Mouse (Mus musculus) bone marrow, adult 2 months (tissue): ENCODE data around the gene Drd1. TPM values are rescaled to one million over a fixed set of nuclear protein-coding genes. Genes with fewer than 3 reads are reported as not detected.

Experiments used
- H3K27ac ChIP-seq: fragments of 200-500 bp; 2 replicates; pipeline ENCODE4 v1.5.1; 2012; ENCODE audit warnings: low read depth, mild to moderate bottlenecking, control low read depth, inconsistent platforms, low read length; ENCODE audit not compliant: control insufficient read depth, poor library complexity, insufficient read depth
- H3K4me1 ChIP-seq: fragments of 200-500 bp; 2 replicates; pipeline ENCODE4 v1.6.1; 2011; ENCODE audit warnings: low read length; ENCODE audit not compliant: control insufficient read depth, insufficient read depth
- H3K4me3 ChIP-seq: fragments of 200-500 bp; replicated peaks from 2 replicates; pipeline ENCODE3; 2011; ENCODE audit warnings: mild to moderate bottlenecking, low read depth, low read length, control low read depth; ENCODE audit not compliant: control insufficient read depth
- CTCF ChIP-seq: fragments of 200-500 bp; IDR thresholded peaks from 2 replicates; pipeline ENCODE4 v1.5.1; 2011; ENCODE audit warnings: low read length, control low read depth; ENCODE audit not compliant: control insufficient read depth, insufficient read depth
- POLR2A ChIP-seq: fragments of 200-500 bp; IDR thresholded peaks from 2 replicates; pipeline ENCODE4 v1.6.1; 2011; ENCODE audit warnings: low read depth, mild to moderate bottlenecking, control low read depth, low read length, borderline replicate concordance; ENCODE audit not compliant: control insufficient read depth
- WGBS: fragments of 180-500 bp; shearing (Covaris S2); methylation state at CpG from one replicate; pipeline ENCODE4 v1.1.7; 2018; 5-methylcytosine and 5-hydroxymethylcytosine counted together
- polyA plus RNA-seq: library from polyadenylated mRNA; stranded (reverse); fragments of >200 nt; gene quantifications from 2 replicates; pipeline ENCODE4 v1.2.4, GENCODE M21; 2011; ENCODE audit warnings: low replicate concordance; ENCODE audit not compliant: missing spikeins, insufficient read depth, insufficient read length

Gene Drd1
- polyA plus RNA-seq, 1 experiment = not detected

- Histone ChIP-seq H3K4me1 (peaks cover 2% of the 10 kb centered on the region), H3K4me3 (no peak overlapping the region), H3K27ac (no peak overlapping the region)
- TF ChIP-seq POLR2A (no peak), CTCF (no peak)
- 93% methylated on average over 9 of the region's 9 CpGs for whole genome bisulfite sequencing
Observed at GRCm38 (mm10) chr13:54071011-54071410, 15.5 kb upstream of the Drd1 start.

DNA sequence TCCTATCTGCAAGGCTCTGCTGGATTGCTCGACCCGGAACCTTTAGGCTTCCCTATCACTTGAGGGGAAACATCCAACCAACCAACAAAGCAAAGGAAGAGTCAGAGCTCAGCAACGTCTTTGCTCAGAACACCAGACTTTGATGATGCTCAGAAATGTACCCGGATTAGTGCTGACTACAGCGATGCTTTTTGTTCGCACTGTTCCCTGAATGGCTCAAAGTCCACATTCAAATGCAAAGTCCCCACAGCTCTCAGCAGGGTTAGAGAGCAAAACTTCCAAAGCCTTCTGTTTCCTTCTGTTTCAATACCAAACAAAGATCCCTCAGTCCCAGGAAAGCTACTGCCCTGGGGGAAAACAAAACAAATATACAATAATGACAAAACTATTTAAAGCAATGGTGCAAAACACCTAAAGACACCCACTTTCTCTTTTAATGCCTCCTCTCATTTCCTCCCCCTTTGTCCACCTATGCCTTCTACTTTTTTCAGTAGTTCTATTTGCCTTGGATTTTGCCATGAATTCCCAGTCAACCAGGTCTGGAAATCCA lies 12.2 kb upstream of the Drd1 start:
- no peaks in the 10 kb centered on the region; the same call in 1 of the 2 replicates for H3K4me1 ChIP-seq
- no peak overlapping the region for H3K27ac ChIP-seq
- TF ChIP-seq POLR2A (no peak), CTCF (no peak)
- H3K4me3 ChIP-seq = no peak overlapping the region
- 60% methylated on average over 6 of the region's 6 CpGs for WGBS

DNA sequence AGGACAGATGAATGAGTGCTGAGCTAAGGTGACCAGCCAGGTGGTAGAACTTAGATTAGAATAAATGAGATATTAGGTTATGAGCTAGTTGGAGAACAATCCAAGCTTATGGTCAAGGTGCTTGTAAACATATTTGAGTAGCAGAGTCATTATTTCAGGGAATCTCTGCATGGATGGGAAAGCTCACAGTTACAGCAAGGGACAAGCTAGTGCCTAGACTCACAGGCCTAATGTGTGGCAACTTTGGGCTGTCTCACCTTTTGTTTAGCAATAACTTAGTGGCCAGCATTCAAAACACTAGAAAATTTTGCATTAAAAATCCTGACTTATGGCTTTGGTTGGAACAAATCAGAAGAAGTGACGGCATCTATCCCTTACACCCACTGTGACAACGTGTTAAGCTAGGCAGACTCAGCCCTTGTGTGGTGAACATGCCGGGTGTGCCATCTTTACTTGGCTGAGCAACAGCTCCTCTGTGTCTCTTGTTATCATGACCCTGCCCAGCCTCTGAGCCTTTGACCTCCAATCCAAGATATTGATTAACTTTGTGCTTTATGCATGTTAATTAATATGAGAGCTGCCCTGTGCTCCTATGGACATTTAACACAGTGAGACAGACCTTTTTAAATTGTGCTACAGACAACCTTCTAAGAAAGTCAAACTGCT lies 10.7 kb upstream of the Drd1 start:
- WGBS = 87% methylated on average over 3 of the region's 3 CpGs
- Histone ChIP-seq H3K4me3 (no peak overlapping the region), H3K27ac (no peak overlapping the region), H3K4me1 (no peaks in the 10 kb centered on the region; the same call in 1 of the 2 replicates)
- TF ChIP-seq CTCF = no peak
- no peak for TF ChIP-seq POLR2A

DNA sequence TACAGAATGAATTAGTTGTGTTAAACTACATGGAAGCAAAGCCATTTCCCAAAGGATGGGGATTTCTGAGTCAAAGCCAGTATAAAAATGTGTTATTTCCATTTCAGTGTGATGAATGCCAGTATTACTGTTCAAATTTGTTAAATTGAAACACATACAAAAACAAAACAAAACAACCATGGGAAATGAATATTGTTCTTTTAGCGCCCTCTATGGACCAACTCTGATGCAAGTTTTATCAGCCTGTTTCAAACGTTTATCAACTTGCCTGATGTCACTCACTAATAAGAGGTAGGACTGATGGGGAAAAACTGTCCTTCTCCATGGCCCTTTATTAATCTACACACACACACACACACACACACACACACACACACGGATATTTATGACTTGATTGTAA lies 7.8 kb upstream of the Drd1 start:
- 4% methylated on average over 3 of the region's 3 CpGs for WGBS
- no peak for TF ChIP-seq CTCF
- TF ChIP-seq POLR2A = no peak
- Histone ChIP-seq H3K4me1 (no peaks in the 10 kb centered on the region), H3K4me3 (no peak overlapping the region), H3K27ac (no peak overlapping the region)

DNA sequence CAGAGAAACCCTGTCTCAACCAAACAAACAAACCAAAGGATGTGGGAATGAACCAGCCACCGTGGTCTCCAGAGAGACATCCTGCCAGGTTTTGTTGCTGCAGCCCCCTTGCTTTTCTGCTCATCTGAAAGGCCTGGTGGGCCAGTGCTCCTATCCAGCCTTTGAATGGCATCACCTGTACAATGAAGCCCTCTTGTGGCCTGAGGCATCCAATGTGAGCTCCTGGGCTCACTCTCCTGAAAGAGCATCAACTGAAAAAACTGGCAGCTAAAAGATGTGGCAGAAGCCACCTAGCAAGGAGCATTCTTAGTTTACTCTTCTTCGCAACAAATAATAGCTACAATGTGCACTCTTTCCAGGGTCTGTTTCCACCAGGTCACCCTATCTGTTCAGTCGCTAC lies 6.6 kb upstream of the Drd1 start:
- Histone ChIP-seq H3K4me3 (no peak overlapping the region), H3K4me1 (no peaks in the 10 kb centered on the region), H3K27ac (no peak overlapping the region)
- TF ChIP-seq CTCF = no peak
- TF ChIP-seq POLR2A = no peak
- 71% methylated on average over 3 of the region's 3 CpGs for WGBS

DNA sequence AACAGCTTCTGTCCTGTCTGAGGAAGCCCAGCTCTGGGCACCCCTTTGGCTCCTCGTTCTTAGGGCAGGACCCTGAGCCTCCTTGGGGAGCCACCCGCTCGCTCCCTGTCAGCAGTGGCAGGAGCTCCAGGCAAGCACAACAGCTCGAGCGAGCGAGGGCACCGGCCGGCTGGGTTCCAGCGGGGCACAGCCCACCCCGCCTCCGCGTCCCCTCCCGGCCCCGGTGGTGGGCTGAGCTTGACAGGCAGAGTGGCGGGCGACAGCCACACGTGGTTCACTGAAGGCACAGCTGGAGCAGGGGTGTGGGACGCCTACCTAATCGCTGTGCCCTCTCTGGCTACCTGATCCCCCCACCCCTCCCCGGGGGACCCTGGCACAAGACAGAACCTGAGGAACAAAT lies 543 bp downstream of the Drd1 start:
- H3K4me1 ChIP-seq = no peaks in the 10 kb centered on the region
- 5% methylated on average over 20 of the region's 20 CpGs for WGBS
- H3K4me3 ChIP-seq = no peak overlapping the region
- H3K27ac ChIP-seq = no peak overlapping the region
- no peak for TF ChIP-seq POLR2A
- TF ChIP-seq CTCF = no peak

- TF ChIP-seq CTCF = no peak
- no peak for TF ChIP-seq POLR2A
- 61% methylated on average over 7 of the region's 7 CpGs for WGBS
- H3K4me1 ChIP-seq = no peaks in the 10 kb centered on the region
- H3K27ac ChIP-seq = no peak overlapping the region
- H3K4me3 ChIP-seq = no peak overlapping the region
Observed at GRCm38 (mm10) chr13:54051641-54052040, 3.9 kb downstream of the Drd1 start.

- H3K27ac ChIP-seq = no peak overlapping the region
- WGBS = 75% methylated on average over 7 of the region's 7 CpGs
- no peak overlapping the region for H3K4me3 ChIP-seq
- no peaks in the 10 kb centered on the region for H3K4me1 ChIP-seq
- no peak for TF ChIP-seq POLR2A
- no peak for TF ChIP-seq CTCF
Observed at GRCm38 (mm10) chr13:54048679-54049352, 6.7 kb downstream of the Drd1 start.

- Histone ChIP-seq H3K4me1 (no peaks in the 10 kb centered on the region), H3K4me3 (no peak overlapping the region), H3K27ac (no peak overlapping the region)
- no peak for TF ChIP-seq POLR2A
- TF ChIP-seq CTCF = no peak
- 76% methylated on average over 2 of the region's 2 CpGs for WGBS
Observed at GRCm38 (mm10) chr13:54040256-54040655, 15.2 kb downstream of the Drd1 start.
